Mouse (Mus musculus): ENCODE measurements around the gene Mocs2.

DNA sequence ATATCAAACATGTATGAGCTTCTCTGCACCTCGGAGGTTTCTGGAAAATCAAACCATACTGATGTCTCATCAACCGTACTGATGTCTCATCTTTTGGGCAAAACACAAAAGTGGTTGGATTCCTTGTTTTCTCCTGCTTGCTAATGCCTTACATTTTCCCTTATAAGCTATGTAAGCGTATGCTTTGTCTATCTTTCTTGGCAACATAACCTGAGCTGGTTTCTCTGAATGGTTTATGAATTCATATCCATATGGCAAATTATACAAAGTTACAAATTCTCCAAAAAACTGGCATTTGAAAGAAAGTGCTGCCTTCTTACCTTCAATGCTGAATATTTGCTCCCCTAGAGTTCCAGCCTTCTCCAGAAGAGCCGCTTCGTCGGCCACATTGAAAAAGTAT is 56.7 kb downstream of the Mocs2 start:
- TF ChIP-seq POLR2A (IDR thresholded peaks at IDR 0.05; ENCODE audit: borderline replicate concordance, extremely low read depth, low read depth, low read length) (no peak), CTCF (IDR thresholded peaks at IDR 0.05; ENCODE audit: insufficient read depth, low read length) (no peak)
